Mouse (Mus musculus): ENCODE data around the gene E2f6. TPM values are rescaled to one million over a fixed set of nuclear protein-coding genes. Genes with fewer than 3 reads are reported as not detected.
A peak's percentile ranks its signal among the peaks of the same experiment; 100 is the strongest.

Gene E2f6
- total RNA-seq, 2 experiments from 2014 or later: 67.2 to 69.3 TPM

- intact Hi-C loops (cut with DNase I): no loop called here
- no peak for DNase-seq (ENCODE audit: low spot score)
Observed at GRCm38 (mm10) chr12:16798894-16799293, 11.9 kb upstream of the E2f6 start.

- intact Hi-C loops (cut with DNase I): loop anchor here (5.0 kb wide), 1 partner anchor 233 kb away; no protein-coding TSS in a partner anchor
- DNase-seq (ENCODE audit: low spot score): no peak
Observed at GRCm38 (mm10) chr12:16799928-16800258, 10.9 kb upstream of the E2f6 start.

- intact Hi-C loops (cut with DNase I): loop anchor here (5.0 kb wide), 1 partner anchor 233 kb away; no protein-coding TSS in a partner anchor
- no peak for DNase-seq (ENCODE audit: low spot score)
Observed at GRCm38 (mm10) chr12:16800259-16800958, 10.4 kb upstream of the E2f6 start, which contains the start of gene Greb1. Gene Greb1 (minus strand): TSS chr12:16800886.

GRCm38 (mm10) chr12:16800959-16801315 lies 9.8 kb upstream of the E2f6 start:
- no peak for DNase-seq (ENCODE audit: low spot score)
- intact Hi-C loops (cut with DNase I): loop anchor here (5.0 kb wide), 1 partner anchor 234 kb away; no protein-coding TSS in a partner anchor

GRCm38 (mm10) chr12:16803237-16803955 lies 7.4 kb upstream of the E2f6 start:
- no peak for DNase-seq (ENCODE audit: low spot score)
- intact Hi-C loops (cut with DNase I): loop anchor here (5.0 kb wide), 1 partner anchor 236 kb away; no protein-coding TSS in a partner anchor

GRCm38 (mm10) chr12:16803956-16804430 lies 6.8 kb upstream of the E2f6 start:
- intact Hi-C loops (cut with DNase I): loop anchor here (5.0 kb wide), 1 partner anchor 237 kb away; no protein-coding TSS in a partner anchor
- no peak for DNase-seq (ENCODE audit: low spot score)

- DNase-seq (ENCODE audit: low spot score): peak; percentile 16
Observed at GRCm38 (mm10) chr12:16805511-16805910, 5.3 kb upstream of the E2f6 start.

GRCm38 (mm10) chr12:16808045-16808444 lies 2.7 kb upstream of the E2f6 start:
- intact Hi-C loops (cut with DNase I): loop anchor here (1.0 to 5.0 kb wide), 3 partner anchors 203 to 449 kb away; partner anchors contain the start of gene 2410004P03Rik
- no peak for DNase-seq (ENCODE audit: low spot score)

More at GRCm38 (mm10) chr12:16805511-16805910, 5.3 kb upstream of the E2f6 start:
- intact Hi-C loops (cut with DNase I): loop anchor here (1.0 to 5.0 kb wide), 3 partner anchors 88 to 452 kb away; no protein-coding TSS in a partner anchor

GRCm38 (mm10) chr12:16811477-16811876 lies 714 bp downstream of the E2f6 start:
- DNase-seq (ENCODE audit: low spot score): no peak
- intact Hi-C loops (cut with DNase I): loop anchor here (5.0 kb wide), 1 partner anchor 81 kb away; the partner anchor contains the start of gene Rock2

GRCm38 (mm10) chr12:16817147-16817546 lies 6.4 kb downstream of the E2f6 start:
- intact Hi-C loops (cut with DNase I): no loop called here
- no peak for DNase-seq (ENCODE audit: low spot score)

GRCm38 (mm10) chr12:16818513-16818912 lies 7.8 kb downstream of the E2f6 start:
- intact Hi-C loops (cut with DNase I): no loop called here
- DNase-seq (ENCODE audit: low spot score): no peak

GRCm38 (mm10) chr12:16820761-16821160 lies 10.0 kb downstream of the E2f6 start:
- intact Hi-C loops (cut with DNase I): no loop called here
- DNase-seq (ENCODE audit: low spot score): no peak

- no peak for DNase-seq (ENCODE audit: low spot score)
- intact Hi-C loops (cut with DNase I): no loop called here
Observed at GRCm38 (mm10) chr12:16822181-16822734, 11.5 kb downstream of the E2f6 start.

- intact Hi-C loops (cut with DNase I): no loop called here
- DNase-seq (ENCODE audit: low spot score): no peak
Observed at GRCm38 (mm10) chr12:16823701-16824100, 12.9 kb downstream of the E2f6 start.

GRCm38 (mm10) chr12:16828505-16828904 lies 17.7 kb downstream of the E2f6 start:
- peak; percentile 31 for DNase-seq (ENCODE audit: low spot score)
- intact Hi-C loops (cut with DNase I): loop anchor here (2.0 to 5.0 kb wide), 2 partner anchors 66 to 134 kb away; partner anchors contain the start of gene Rock2

- intact Hi-C loops (cut with DNase I): loop anchor here (2.0 to 5.0 kb wide), 2 partner anchors 65 to 133 kb away; partner anchors contain the start of gene Rock2
- DNase-seq (ENCODE audit: low spot score): no peak
Observed at GRCm38 (mm10) chr12:16829785-16830184, 19.0 kb downstream of the E2f6 start.

- no peak for DNase-seq (ENCODE audit: low spot score)
- intact Hi-C loops (cut with DNase I): no loop called here
Observed at GRCm38 (mm10) chr12:16831071-16831470, 20.3 kb downstream of the E2f6 start.

- intact Hi-C loops (cut with DNase I): loop anchor here (2.0 kb wide), 1 partner anchor 36 kb away; no protein-coding TSS in a partner anchor
- no peak for DNase-seq (ENCODE audit: low spot score)
Observed at GRCm38 (mm10) chr12:16834701-16835100, 23.9 kb downstream of the E2f6 start.

GRCm38 (mm10) chr12:16836188-16836587 lies 25.4 kb downstream of the E2f6 start:
- intact Hi-C loops (cut with DNase I): no loop called here
- DNase-seq (ENCODE audit: low spot score): peak; percentile 64

GRCm38 (mm10) chr12:16837766-16838165 lies 27.0 kb downstream of the E2f6 start:
- no peak for DNase-seq (ENCODE audit: low spot score)
- intact Hi-C loops (cut with DNase I): no loop called here
